ENCODE assay signal across 8 mouse cellular contexts in the genomic region with DNA sequence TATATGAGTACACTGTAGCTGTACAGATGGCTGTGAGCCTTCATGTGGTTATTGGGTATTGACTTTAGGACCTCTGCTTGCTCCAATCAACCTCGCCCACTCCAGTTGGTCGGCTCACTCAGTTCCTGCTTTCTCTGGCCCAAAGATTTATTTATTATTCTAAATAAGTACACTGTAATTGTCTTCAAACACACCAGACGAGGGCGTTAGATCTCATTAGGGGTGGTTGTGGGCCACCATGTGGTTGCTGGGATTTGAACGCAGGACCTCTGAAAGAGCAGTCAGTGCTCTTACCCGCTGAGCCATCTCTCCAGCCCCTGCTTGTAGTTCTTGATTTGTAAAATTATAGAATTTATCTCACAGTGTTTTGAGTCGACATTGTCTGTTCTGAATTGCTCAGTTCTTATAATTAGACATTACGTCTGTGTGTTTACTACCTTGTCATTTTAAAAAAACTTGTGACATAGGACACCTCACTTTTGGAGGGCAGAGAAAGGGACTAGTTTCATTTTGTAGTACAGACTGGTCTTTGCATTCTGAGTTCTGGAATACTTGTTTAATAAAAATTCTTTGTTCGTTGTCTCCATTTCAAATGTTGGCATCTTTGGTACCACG. TPM values are rescaled to one million over a fixed set of nuclear protein-coding genes. Genes with fewer than 3 reads are reported as not detected.
DNase-seq lines count a peak whose midpoint lies in the region; ATAC-seq lines count a peak whose summit lies in the region.

No protein-coding gene starts in this region.

- no peak overlapping the region; the same call in 1 of the 2 replicates for H3K27ac ChIP-seq in kidney, embryonic 14.5 days (ENCODE audit: low read depth, low read length)
- no peak overlapping the region for H3K27ac ChIP-seq in hindbrain, embryonic 11.5 days (ENCODE audit: low read depth, low read length)
- H3K27ac ChIP-seq in midbrain, embryonic 12.5 days (replicated peaks), result peak overlapping the region; percentile 66; the same call in 1 of the 2 replicates

- peaks cover 7% of the 10 kb centered on the region; the same call in 1 of the 2 replicates for H3K4me1 ChIP-seq in kidney, embryonic 14.5 days (ENCODE audit: control insufficient read depth, insufficient read depth, low read length)
- H3K4me1 ChIP-seq in hindbrain, embryonic 11.5 days (replicated peaks; ENCODE audit: control insufficient read depth, insufficient read depth, low read length), result no peaks in the 10 kb centered on the region
- peaks cover 7% of the 10 kb centered on the region; the same call in 1 of the 2 replicates for H3K4me1 ChIP-seq in midbrain, embryonic 12.5 days

- H3K9me3 ChIP-seq in kidney, embryonic 14.5 days (ENCODE audit: control insufficient read depth, low read length), result no peaks in the 10 kb centered on the region
- H3K9me3 ChIP-seq in hindbrain, embryonic 11.5 days (ENCODE audit: control insufficient read depth, low read length), result no peaks in the 10 kb centered on the region
- no peaks in the 10 kb centered on the region for H3K9me3 ChIP-seq in midbrain, embryonic 12.5 days

- 0 out of 2 replicates have a peak overlapping the region, but pooled peaks have one; percentile 31 for H3K9ac ChIP-seq in kidney, embryonic 14.5 days (ENCODE audit: low read depth, low read length)
- H3K9ac ChIP-seq in hindbrain, embryonic 11.5 days (ENCODE audit: low read depth, low read length), result no peak overlapping the region
- H3K9ac ChIP-seq in midbrain, embryonic 12.5 days (replicated peaks), result 0 out of 2 replicates have a peak overlapping the region, but pooled peaks have one; percentile 28

- H3K36me3 ChIP-seq in kidney, embryonic 14.5 days (ENCODE audit: control insufficient read depth, insufficient read depth, low read length), result peaks cover 5% of the 10 kb centered on the region; the same call in 1 of the 2 replicates
- no peaks in the 10 kb centered on the region for H3K36me3 ChIP-seq in hindbrain, embryonic 11.5 days (ENCODE audit: control insufficient read depth, insufficient read depth, low read length)
- peaks cover 12% of the 10 kb centered on the region for H3K36me3 ChIP-seq in midbrain, embryonic 12.5 days

- H3K27me3 ChIP-seq in kidney, embryonic 14.5 days (ENCODE audit: control insufficient read depth, insufficient read depth, low read length), result no peaks in the 10 kb centered on the region
- no peaks in the 10 kb centered on the region for H3K27me3 ChIP-seq in hindbrain, embryonic 11.5 days (ENCODE audit: control insufficient read depth, insufficient read depth, low read length)
- H3K27me3 ChIP-seq in midbrain, embryonic 12.5 days, result no peaks in the 10 kb centered on the region

- H3K4me3 ChIP-seq in kidney, embryonic 14.5 days (ENCODE audit: low read length), result peak overlapping the region; percentile 91
- H3K4me3 ChIP-seq in hindbrain, embryonic 11.5 days (ENCODE audit: low read depth, low read length), result peak overlapping the region; percentile 91; the same call in 1 of the 2 replicates
- peak overlapping the region; percentile 87 for H3K4me3 ChIP-seq in midbrain, embryonic 12.5 days

- WGBS in kidney, embryonic 14.5 days, result 75% methylated on average over 10 of the region's 10 CpGs
- 75% methylated on average over 10 of the region's 10 CpGs for WGBS in hindbrain, embryonic 11.5 days
- 74% methylated on average over 10 of the region's 10 CpGs for WGBS in midbrain, embryonic 12.5 days

- peak overlapping the region; percentile 31 for H3K4me2 ChIP-seq in kidney, embryonic 14.5 days (replicated peaks; ENCODE audit: low read depth, low read length)
- H3K4me2 ChIP-seq in hindbrain, embryonic 11.5 days (replicated peaks; ENCODE audit: low read depth, low read length), result no peak overlapping the region
- peak overlapping the region; percentile 74 for H3K4me2 ChIP-seq in midbrain, embryonic 12.5 days (replicated peaks)

- ATAC-seq in kidney, embryonic 14.5 days (ENCODE audit: low FRiP score, low TSS enrichment), result no peak
- ATAC-seq in hindbrain, embryonic 11.5 days (ENCODE audit: low FRiP score), result no peak
- no peak for ATAC-seq in midbrain, embryonic 12.5 days (ENCODE audit: low FRiP score, low read depth)

- no peak for DNase-seq in kidney, postnatal 36 days
- DNase-seq in MN1 (ENCODE audit: low spot score), result peak; percentile 56
- no peak for DNase-seq in hindbrain, embryonic 11.5 days (ENCODE audit: low spot score)
- DNase-seq in yolk sac, embryonic 10.5 days (ENCODE audit: low spot score), result no peak
- no peak for DNase-seq in cerebellum, adult 18-20 months
- no peak for DNase-seq in cerebellum, adult 11-12 months

RNA-seq across cellular contexts. Expression of gene Arnt, which starts 0.8 kb away (rescaled TPM):
- 15.6 and 35.4 TPM in 2 replicates for polyA plus RNA-seq in kidney, embryonic 14.5 days (2014; fragmentation: Nextera tagmentation; extraction: Ambion mirVana)
- 21.8 and 24.8 TPM in 2 replicates for polyA plus RNA-seq in hindbrain, embryonic 11.5 days (2014; fragmentation: Nextera tagmentation; extraction: Ambion mirVana)
- 32.9 and 33.2 TPM in 2 replicates for polyA plus RNA-seq in midbrain, embryonic 12.5 days (2016; fragmentation: Nextera tagmentation; extraction: Ambion mirVana)

RNA-seq across cellular contexts. Expression of gene 4930558C23Rik, which starts 30.8 kb away (rescaled TPM):
- not detected in 2 replicates for polyA plus RNA-seq in kidney, embryonic 14.5 days (2014; fragmentation: Nextera tagmentation; extraction: Ambion mirVana)
- not detected in 2 replicates for polyA plus RNA-seq in hindbrain, embryonic 11.5 days (2014; fragmentation: Nextera tagmentation; extraction: Ambion mirVana)
- polyA plus RNA-seq in midbrain, embryonic 12.5 days (2016; fragmentation: Nextera tagmentation; extraction: Ambion mirVana), result not detected in 2 replicates
